Mouse (Mus musculus): ENCODE measurements around the gene Cpt1c.

DNA sequence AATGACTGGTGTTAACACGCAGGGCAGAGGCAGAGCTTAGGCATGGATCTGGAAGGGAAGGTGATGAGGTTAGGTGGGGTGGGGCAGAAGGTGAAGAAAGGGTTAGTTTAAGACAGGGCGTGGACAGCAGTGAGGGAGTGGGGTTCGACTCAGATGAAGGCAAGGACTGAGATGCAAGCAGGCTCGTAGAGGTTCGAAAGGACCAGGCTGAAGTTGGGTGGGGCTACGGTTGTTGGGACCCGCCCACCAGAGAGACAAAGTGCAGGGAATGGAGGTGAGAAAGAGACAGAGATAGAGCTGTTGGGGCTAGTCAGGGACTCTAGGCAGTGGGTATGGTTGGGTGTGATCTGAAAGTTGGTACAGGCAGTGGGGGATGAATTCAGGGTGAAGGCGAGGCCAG lies 12.3 kb downstream of the Cpt1c start:
- TF ChIP-seq POLR2A (IDR thresholded peaks at IDR 0.05; ENCODE audit: low read depth, low read length) (no peak), CTCF (IDR thresholded peaks at IDR 0.05; ENCODE audit: extremely low read depth, insufficient read length, insufficient replicate concordance, low read depth, low read length) (no peak)
